Mouse (Mus musculus) spleen, adult 2 months (tissue): ENCODE results near the gene Lypd6.

Experiments
- CTCF ChIP-seq: fragments of 200-500 bp; IDR thresholded peaks from 2 replicates; pipeline ENCODE4 v1.5.1; 2011; ENCODE audit warnings: mild to moderate bottlenecking, inconsistent platforms; ENCODE audit not compliant: insufficient read depth, insufficient read length, insufficient replicate concordance; ENCODE audit errors: extremely low read depth
- POLR2A ChIP-seq: fragments of 200-500 bp; IDR thresholded peaks from 2 replicates; pipeline ENCODE4 v1.6.1; 2011; ENCODE audit warnings: low read depth, low read length, inconsistent platforms

DNA sequence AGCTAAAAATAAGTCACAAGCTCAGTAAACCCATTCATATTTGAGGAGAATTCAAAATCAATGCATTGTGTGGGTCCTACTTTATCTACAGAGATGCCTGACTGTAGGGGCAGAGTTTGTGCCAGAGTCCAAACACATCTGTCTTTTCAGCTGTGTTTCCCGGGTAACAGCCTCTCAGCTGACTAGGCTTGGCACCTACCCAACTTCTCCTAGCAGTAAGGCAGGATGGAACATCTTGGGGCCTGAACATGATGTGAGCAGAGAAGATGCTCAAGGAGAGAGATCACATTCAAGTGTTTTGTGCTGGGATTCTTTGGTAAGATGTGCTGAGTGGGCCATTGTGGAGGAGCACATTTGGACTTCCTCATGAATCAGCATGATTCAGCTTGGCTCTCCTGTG, 130.5 kb downstream of the Lypd6 start:
- TF ChIP-seq CTCF = no peak
- no peak for TF ChIP-seq POLR2A
